Mouse (Mus musculus) 3134 (cell line): Measurements from ENCODE around the gene Gm21118.
"Not testable (repeated sequence)": the region's sequence is repeated elsewhere in the genome, so short reads cannot be mapped to it uniquely, and the experiment has no call there.

ENCODE experiments used
- DNase-seq: peaks from one replicate; pipeline ENCODE4 v3.0.0-alpha.2; 2011; ENCODE audit warnings: low spot score; ENCODE audit not compliant: insufficient read length; ENCODE audit errors: extremely low read depth

Gene Gm21118

GRCm38 (mm10) chrY:70273542-70273941 is at the start of gene Gm21118:
Gene Gm21118 (minus strand): TSS chrY:70273642.
- DNase-seq = not testable (repeated sequence)

- DNase-seq = not testable (repeated sequence)
Observed at GRCm38 (mm10) chrY:70303187-70303586, 29.7 kb upstream of the Gm21118 start, which contains the start of the genes Gm29423 and Gm29644. Gene Gm29423 (minus strand): TSS chrY:70303287. Gene Gm29644 (minus strand): TSS chrY:70303343.
